Mouse (Mus musculus): Measurements from ENCODE around the gene Serpina5.

The Serpina5 gene

GRCm38 (mm10) chr12:104127696-104128095 is 26.8 kb downstream of the Serpina5 start, which contains the start of gene Serpina3b:
TSS of gene Serpina3b (plus strand) at chr12:104127996.
- no peak for DNase-seq (ENCODE audit: low spot score)

- no peak for DNase-seq (ENCODE audit: low spot score)
Observed at GRCm38 (mm10) chr12:104131041-104131440, 30.1 kb downstream of the Serpina5 start.

- DNase-seq (ENCODE audit: low spot score) = no peak
Observed at GRCm38 (mm10) chr12:104138216-104138615, 37.3 kb downstream of the Serpina5 start.

- DNase-seq (ENCODE audit: low spot score) = no peak
Observed at GRCm38 (mm10) chr12:104140543-104141103, 39.7 kb downstream of the Serpina5 start.

- DNase-seq (ENCODE audit: low spot score) = no peak
Observed at GRCm38 (mm10) chr12:104141506-104141905, 40.6 kb downstream of the Serpina5 start.

- DNase-seq (ENCODE audit: low spot score) = no peak
Observed at GRCm38 (mm10) chr12:104142427-104142826, 41.5 kb downstream of the Serpina5 start.

GRCm38 (mm10) chr12:104143286-104143685 is 42.4 kb downstream of the Serpina5 start:
- DNase-seq (ENCODE audit: low spot score) = no peak

GRCm38 (mm10) chr12:104145571-104145970 is 44.7 kb downstream of the Serpina5 start:
- DNase-seq (ENCODE audit: low spot score) = no peak

GRCm38 (mm10) chr12:104151989-104152388 is 51.1 kb downstream of the Serpina5 start:
- no peak for DNase-seq (ENCODE audit: low spot score)

GRCm38 (mm10) chr12:104153041-104153645 is 52.2 kb downstream of the Serpina5 start:
- no peak for DNase-seq (ENCODE audit: low spot score)

GRCm38 (mm10) chr12:104153656-104154055 is 52.7 kb downstream of the Serpina5 start, which contains the start of gene Serpina3c:
TSS of gene Serpina3c (minus strand) at chr12:104153870.
- DNase-seq (ENCODE audit: low spot score) = no peak
